Mouse (Mus musculus) MEL (cell line): Measurements from ENCODE around the gene Tnp2. TPM values are rescaled to one million over a fixed set of nuclear protein-coding genes. Genes with fewer than 3 reads are reported as not detected.

Source experiments
- DNase-seq: peaks from one replicate; pipeline ENCODE4 v3.0.0; 2011; ENCODE audit warnings: low read depth, low spot score
- H3K27ac ChIP-seq: 2 replicates; pipeline ENCODE4 v1.5.1; 2012; ENCODE audit warnings: low read depth, mild to moderate bottlenecking, control low read depth, low read length, moderate library complexity; ENCODE audit not compliant: control insufficient read depth
- H3K27me3 ChIP-seq, 2 experiments: fragments of 150-350 bp in 1 of 2; sonication (generic) in 1 of 2; 2 replicates each; pipeline ENCODE4 v1.6.1; 2012; ENCODE audit warnings: low read length in 2 of 2, mild to moderate bottlenecking in 2 of 2, improper control_type of control experiment in 1 of 2, moderate library complexity in 1 of 2; ENCODE audit not compliant: insufficient read depth in 2 of 2, control insufficient read depth in 1 of 2
- H3K36me3 ChIP-seq, 2 experiments: 2 replicates each; pipeline ENCODE4 v1.6.1; 2012 to 2014; ENCODE audit warnings: low read length in 2 of 2, improper control_type of control experiment in 1 of 2, inconsistent platforms in 1 of 2, mild to moderate bottlenecking in 1 of 2; ENCODE audit not compliant: insufficient read depth in 2 of 2, control insufficient read depth in 1 of 2
- H3K4me1 ChIP-seq, 2 experiments: fragments of 150-350 bp in 1 of 2; sonication (generic) in 1 of 2; 2 replicates each; pipeline ENCODE4 v1.6.1; 2012; ENCODE audit warnings: low read length in 2 of 2, improper control_type of control experiment in 1 of 2, mild to moderate bottlenecking in 1 of 2; ENCODE audit not compliant: insufficient read depth in 2 of 2, control insufficient read depth in 1 of 2
- H3K4me3 ChIP-seq, 2 experiments: fragments of 150-350 bp in 1 of 2; sonication (generic) in 1 of 2; 2 replicates each; pipeline ENCODE4 v1.5.1; 2012; ENCODE audit warnings: low read depth in 2 of 2, low read length in 2 of 2, mild to moderate bottlenecking in 2 of 2, moderate library complexity in 2 of 2, control low read depth in 1 of 2, improper control_type of control experiment in 1 of 2; ENCODE audit not compliant: control insufficient read depth in 1 of 2, insufficient read depth in 1 of 2
- H3K79me2 ChIP-seq: 2 replicates; pipeline ENCODE4 v1.6.1; 2012; ENCODE audit warnings: mild to moderate bottlenecking, low read length, moderate library complexity; ENCODE audit not compliant: control insufficient read depth, poor library complexity, insufficient read depth
- H3K9ac ChIP-seq: 2 replicates; pipeline ENCODE4 v1.6.1; 2012; ENCODE audit warnings: low read depth, mild to moderate bottlenecking, control low read depth, low read length, moderate library complexity; ENCODE audit not compliant: control insufficient read depth, poor library complexity, severe bottlenecking
- H3K9me3 ChIP-seq: fragments of 150-350 bp; sonication (generic); replicated peaks from 2 replicates; pipeline ENCODE4 v1.6.1; 2012; ENCODE audit warnings: mild to moderate bottlenecking, low read length, improper control_type of control experiment, moderate library complexity; ENCODE audit not compliant: insufficient read depth
- CHD1 ChIP-seq: IDR thresholded peaks from 2 replicates; pipeline ENCODE4 v1.6.1; 2012; ENCODE audit warnings: low read depth, mild to moderate bottlenecking, inconsistent platforms, low read length, improper control_type of control experiment
- CTCF ChIP-seq, 3 experiments: IDR thresholded peaks in 2 of 3; conservative IDR thresholded peaks in 1 of 3; 2 replicates each; pipeline ENCODE4 v1.5.1; 2011 to 2012; ENCODE audit warnings: low read length in 3 of 3, low read depth in 2 of 3, mild to moderate bottlenecking in 2 of 3, improper control_type of control experiment in 1 of 3, inconsistent platforms in 1 of 3, mixed read lengths in 1 of 3, moderate library complexity in 1 of 3; ENCODE audit not compliant: control insufficient read depth in 1 of 3, insufficient read depth in 1 of 3, poor library complexity in 1 of 3, severe bottlenecking in 1 of 3
- ELF1 ChIP-seq: IDR thresholded peaks from 2 replicates; pipeline ENCODE4 v1.6.1; 2014; ENCODE audit warnings: low read depth, mild to moderate bottlenecking, inconsistent platforms, low read length, improper control_type of control experiment, moderate library complexity
- EP300 ChIP-seq, 2 experiments: IDR thresholded peaks; 2 replicates each; pipeline ENCODE4 v1.6.1; 2011; ENCODE audit warnings: improper control_type of control experiment in 2 of 2, low read length in 2 of 2, low read depth in 1 of 2, mild to moderate bottlenecking in 1 of 2
- GABPA ChIP-seq: IDR thresholded peaks from 2 replicates; pipeline ENCODE4 v1.6.1; 2012; ENCODE audit warnings: low read depth, mild to moderate bottlenecking, inconsistent platforms, low read length, improper control_type of control experiment, moderate library complexity
- JUND ChIP-seq: IDR thresholded peaks from 2 replicates; pipeline ENCODE4 v1.6.1; 2011; ENCODE audit warnings: low read depth, mild to moderate bottlenecking, improper control_type of control experiment, low read length
- KAT2A ChIP-seq: conservative IDR thresholded peaks from 2 replicates; pipeline ENCODE4 v1.6.1; 2012; ENCODE audit warnings: low read depth, low read length, improper control_type of control experiment, inconsistent platforms
- MAFK ChIP-seq: IDR thresholded peaks from 2 replicates; pipeline ENCODE4 v1.6.1; 2011; ENCODE audit warnings: low read depth, mild to moderate bottlenecking, low read length, improper control_type of control experiment, borderline replicate concordance
- MAX ChIP-seq: IDR thresholded peaks from 2 replicates; pipeline ENCODE4 v1.6.1; 2011; ENCODE audit warnings: low read length, improper control_type of control experiment
- MAZ ChIP-seq: IDR thresholded peaks from 2 replicates; pipeline ENCODE4 v1.6.1; 2012; ENCODE audit warnings: low read depth, mild to moderate bottlenecking, inconsistent platforms, low read length, improper control_type of control experiment
- MEF2A ChIP-seq: IDR thresholded peaks from 2 replicates; pipeline ENCODE4 v1.6.1; 2014; ENCODE audit warnings: low read depth, mild to moderate bottlenecking, inconsistent platforms, low read length, improper control_type of control experiment; ENCODE audit not compliant: poor library complexity, insufficient replicate concordance, severe bottlenecking; ENCODE audit errors: extremely low read depth
- MXI1 ChIP-seq: IDR thresholded peaks from 2 replicates; pipeline ENCODE4 v1.6.1; 2011; ENCODE audit warnings: mild to moderate bottlenecking, low read depth, low read length, improper control_type of control experiment
- MYB ChIP-seq: IDR thresholded peaks from 2 replicates; pipeline ENCODE4 v1.6.1; 2011; ENCODE audit warnings: mild to moderate bottlenecking, low read depth, low read length, improper control_type of control experiment
- NELFE ChIP-seq: IDR thresholded peaks from 2 replicates; pipeline ENCODE4 v1.6.1; 2011; ENCODE audit warnings: low read depth, low read length, improper control_type of control experiment
- NRF1 ChIP-seq: IDR thresholded peaks from 2 replicates; pipeline ENCODE4 v1.6.1; 2014; ENCODE audit warnings: low read depth, mild to moderate bottlenecking, inconsistent platforms, low read length, improper control_type of control experiment, moderate library complexity; ENCODE audit not compliant: poor library complexity, insufficient read depth, severe bottlenecking
- POLR2A ChIP-seq, 2 experiments: IDR thresholded peaks; 2 replicates each; pipeline ENCODE4 v1.6.1; 2011 to 2012; ENCODE audit warnings: low read length in 2 of 2, mild to moderate bottlenecking in 2 of 2, control low read depth in 1 of 2, improper control_type of control experiment in 1 of 2, low read depth in 1 of 2, moderate library complexity in 1 of 2; ENCODE audit not compliant: control insufficient read depth in 1 of 2, insufficient read depth in 1 of 2, poor library complexity in 1 of 2
- POLR2AphosphoS2 ChIP-seq: IDR thresholded peaks from 2 replicates; pipeline ENCODE4 v1.6.1; 2011; ENCODE audit warnings: low read length, improper control_type of control experiment
- POLR2AphosphoS5 ChIP-seq: IDR thresholded peaks from 2 replicates; pipeline ENCODE4 v1.6.1; 2012; ENCODE audit warnings: low read depth, borderline replicate concordance, mild to moderate bottlenecking, inconsistent platforms, low read length, moderate library complexity, mixed read lengths
- SIN3A ChIP-seq: IDR thresholded peaks from 2 replicates; pipeline ENCODE4 v1.6.1; 2012; ENCODE audit warnings: low read length, improper control_type of control experiment, inconsistent platforms
- TAL1 ChIP-seq: IDR thresholded peaks from 2 replicates; pipeline ENCODE4 v1.6.1; 2012; ENCODE audit warnings: mild to moderate bottlenecking, inconsistent platforms, low read length, moderate library complexity, mixed read lengths
- TBP ChIP-seq: IDR thresholded peaks from 2 replicates; pipeline ENCODE4 v1.8.0; 2011; ENCODE audit warnings: low read depth, low read length, improper control_type of control experiment
- TCF12 ChIP-seq: IDR thresholded peaks from 2 replicates; pipeline ENCODE4 v1.6.1; 2014; ENCODE audit warnings: low read depth, mild to moderate bottlenecking, inconsistent platforms, low read length, improper control_type of control experiment, moderate library complexity
- UBTF ChIP-seq: IDR thresholded peaks from 2 replicates; pipeline ENCODE4 v1.6.1; 2012; ENCODE audit warnings: low read depth, mild to moderate bottlenecking, inconsistent platforms, low read length, improper control_type of control experiment, moderate library complexity, borderline replicate concordance; ENCODE audit not compliant: insufficient read depth
- USF1 ChIP-seq: IDR thresholded peaks from 2 replicates; pipeline ENCODE4 v1.6.1; 2014; ENCODE audit warnings: low read depth, mild to moderate bottlenecking, inconsistent platforms, low read length, improper control_type of control experiment, moderate library complexity
- ZC3H11A ChIP-seq: IDR thresholded peaks from 2 replicates; pipeline ENCODE4 v1.6.1; 2012; ENCODE audit warnings: low read depth, mild to moderate bottlenecking, inconsistent platforms, low read length, improper control_type of control experiment
- ZKSCAN1 ChIP-seq: IDR thresholded peaks from 2 replicates; pipeline ENCODE4 v1.6.1; 2012; ENCODE audit warnings: low read depth, mild to moderate bottlenecking, inconsistent platforms, low read length, improper control_type of control experiment, moderate library complexity
- ZMIZ1 ChIP-seq: IDR thresholded peaks from 2 replicates; pipeline ENCODE4 v1.6.1; 2012; ENCODE audit warnings: low read depth, mild to moderate bottlenecking, inconsistent platforms, low read length, improper control_type of control experiment, moderate library complexity
- ZNF384 ChIP-seq: IDR thresholded peaks from 2 replicates; pipeline ENCODE4 v1.6.1; 2012; ENCODE audit warnings: low read depth, mild to moderate bottlenecking, inconsistent platforms, low read length, improper control_type of control experiment
- polyA plus RNA-seq, 2 experiments: library from polyadenylated mRNA; stranded (reverse) in 1 of 2; unstranded in 1 of 2; fragments of >175 nt in 1 of 2; fragments of >200 nt in 1 of 2; gene quantifications; 2 replicates each; pipeline versions ENCODE4 v1.2.1 to v1.2.4; 2012; ENCODE audit warnings: low replicate concordance in 2 of 2, low read depth in 1 of 2; ENCODE audit not compliant: insufficient read length in 2 of 2, insufficient read depth in 1 of 2, missing spikeins in 1 of 2
- total RNA-seq: library from RNA; depleted of rRNA; stranded (reverse); fragments of 300-350 nt; gene quantifications from 2 replicates; pipeline ENCODE4 v1.2.3, GENCODE M21; 2012

The Tnp2 gene
- total and polyA plus RNA-seq, 3 experiments, result not detected

GRCm38 (mm10) chr16:10821387-10821786 is 32.9 kb upstream of the Tnp2 start:
- H3K27me3 ChIP-seq, result peaks cover 2 to 4% of the 10 kb centered on the region in 2 experiments; a peak in 3 of 4 replicates

GRCm38 (mm10) chr16:10819966-10820365 is 31.5 kb upstream of the Tnp2 start:
- Histone ChIP-seq H3K9me3 (no peaks in the 10 kb centered on the region), H3K79me2 (no peaks in the 10 kb centered on the region), H3K27me3 (peaks cover 2 to 4% of the 10 kb centered on the region in 2 experiments; a peak in 3 of 4 replicates), H3K36me3 (no peaks in the 10 kb centered on the region)
- TF ChIP-seq MYB, result no peak
- TF ChIP-seq GABPA, result no peak
- TF ChIP-seq MAX, result no peak
- no peak for TF ChIP-seq TCF12
- TF ChIP-seq ZKSCAN1, result no peak
- TF ChIP-seq TAL1, result no peak
- TF ChIP-seq JUND, result no peak
- no peak for TF ChIP-seq ZNF384
- TF ChIP-seq NELFE, result no peak
- TF ChIP-seq MXI1, result no peak
- TF ChIP-seq ELF1, result no peak
- TF ChIP-seq POLR2A (IDR thresholded peaks at IDR 0.05; ENCODE audit: control insufficient read depth in 1 of 2, insufficient read depth in 1 of 2, low read depth in 1 of 2, low read length in 2 of 2, poor library complexity in 1 of 2), result no peak
- no peak for TF ChIP-seq POLR2AphosphoS2
- TF ChIP-seq EP300 (IDR thresholded peaks at IDR 0.05; ENCODE audit: low read depth in 1 of 2, low read length in 2 of 2), result no peak
- TF ChIP-seq ZMIZ1, result no peak
- no peak for TF ChIP-seq USF1
- TF ChIP-seq MAFK, result no peak
- TF ChIP-seq, all 39 proteins: peak for 0
- no peak overlapping the region for H3K9ac ChIP-seq
- no peak for DNase-seq
- H3K4me3 ChIP-seq, result no peak overlapping the region
- peaks cover 0 to 3% of the 10 kb centered on the region in 2 experiments; a peak in 2 of 4 replicates for H3K4me1 ChIP-seq
- H3K27ac ChIP-seq, result no peak overlapping the region

More at GRCm38 (mm10) chr16:10821387-10821786, 32.9 kb upstream of the Tnp2 start:
- Histone ChIP-seq H3K79me2 (no peaks in the 10 kb centered on the region), H3K27ac (no peak overlapping the region), H3K9me3 (no peaks in the 10 kb centered on the region)
- TF ChIP-seq TCF12 (no peak), NRF1 (no peak), CHD1 (no peak), MEF2A (no peak), CTCF (IDR thresholded peaks at IDR 0.05 in 2 of 3, conservative IDR thresholded peaks at IDR 0.05 in 1 of 3; ENCODE audit: control insufficient read depth in 1 of 3, insufficient read depth in 1 of 3, low read depth in 2 of 3, low read length in 3 of 3, poor library complexity in 1 of 3, severe bottlenecking in 1 of 3) (no peak), UBTF (no peak), GABPA (no peak), POLR2AphosphoS2 (no peak), SIN3A (no peak), ZMIZ1 (no peak), MAZ (no peak), KAT2A (no peak), POLR2AphosphoS5 (no peak), ZNF384 (no peak), TBP (no peak), TAL1 (no peak), ZC3H11A (no peak), JUND (no peak)
- TF ChIP-seq, all 39 proteins: peak for 0
- H3K9ac ChIP-seq, result no peak overlapping the region
- H3K36me3 ChIP-seq, result no peaks in the 10 kb centered on the region
- H3K4me3 ChIP-seq, result no peak overlapping the region
- no peaks in the 10 kb centered on the region for H3K4me1 ChIP-seq
- DNase-seq, result no peak
